Mouse (Mus musculus) heart, adult 9 months (tissue): ENCODE measurements around the gene Cers6.

Experiments
- DNase-seq, 2 experiments: peaks; one replicate each; pipeline ENCODE4 v3.0.0; 2022; ENCODE audit warnings: low spot score in 2 of 2

Gene Cers6

DNA sequence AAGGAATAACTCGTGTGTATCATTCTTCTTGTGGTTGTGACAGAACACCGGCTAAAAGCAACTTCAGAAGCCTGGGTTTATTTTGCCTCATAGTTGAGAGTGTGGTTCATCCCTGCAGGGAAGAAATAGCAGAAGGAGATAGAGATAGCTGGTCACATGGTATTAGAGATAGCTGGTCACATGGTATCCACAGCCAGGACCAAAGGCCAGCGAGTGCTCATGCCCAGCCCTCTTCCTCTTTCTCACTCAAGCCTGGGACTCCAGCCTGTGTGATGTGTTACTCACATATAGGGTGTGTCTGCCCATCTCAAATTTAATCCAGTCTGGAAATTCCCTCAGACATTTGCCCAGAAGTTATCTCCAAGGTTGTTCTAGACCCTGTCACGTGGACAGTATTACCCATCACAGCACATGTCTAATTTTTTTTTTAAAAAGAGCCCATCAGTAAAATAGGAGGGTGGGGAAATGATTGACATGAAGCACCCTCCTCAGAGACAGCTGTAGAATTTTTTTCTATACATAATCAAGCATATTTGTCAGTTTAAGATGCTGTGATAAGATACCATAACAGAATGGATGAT lies 17.9 kb downstream of the Cers6 start:
- DNase-seq, result peak in 1 of 2 experiments; percentile 12

DNA sequence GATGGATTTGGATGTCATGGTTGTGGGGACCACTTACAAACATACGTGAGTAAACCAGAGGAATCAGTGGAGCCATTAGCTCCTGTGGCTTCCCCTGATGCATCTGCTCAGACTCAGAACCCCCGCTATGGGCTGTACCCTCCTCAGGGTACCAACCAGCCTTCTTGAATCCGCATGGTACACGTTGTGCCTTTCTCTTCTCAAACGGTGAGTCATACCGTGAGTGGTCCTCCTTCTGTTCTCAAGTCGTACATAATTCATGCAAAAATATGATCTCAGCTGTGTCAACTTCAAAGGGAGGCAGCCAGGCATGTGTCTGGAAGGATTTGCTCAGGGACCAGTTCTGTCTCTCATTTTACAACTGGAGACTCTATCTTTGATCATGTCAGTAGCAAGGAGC lies 23.3 kb downstream of the Cers6 start:
- no peak for DNase-seq

GRCm38 (mm10) chr2:68885206-68885605 lies 24.0 kb downstream of the Cers6 start:
- DNase-seq, result no peak

GRCm38 (mm10) chr2:68885766-68886496 lies 24.7 kb downstream of the Cers6 start:
- no peak for DNase-seq

DNA sequence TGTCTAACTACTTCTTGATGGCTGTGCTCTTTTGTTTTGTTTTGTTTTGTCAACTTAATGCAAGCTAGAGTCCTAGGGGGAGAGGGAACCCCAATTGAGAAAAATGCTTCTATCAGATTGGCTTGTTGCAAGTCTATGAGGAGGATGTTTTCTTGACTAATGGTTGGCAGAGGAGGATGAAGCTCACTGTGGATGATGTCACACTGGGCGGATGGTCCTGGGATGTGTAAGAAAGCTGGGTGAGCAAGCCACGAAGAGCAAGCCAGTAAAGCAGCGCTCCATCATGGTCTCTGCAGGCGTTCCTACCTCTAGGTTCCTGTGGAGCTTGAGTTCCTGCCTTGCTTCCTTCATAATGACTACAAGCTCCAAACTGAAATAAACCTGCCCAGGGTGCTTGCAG lies 25.4 kb downstream of the Cers6 start:
- DNase-seq, result no peak

DNA sequence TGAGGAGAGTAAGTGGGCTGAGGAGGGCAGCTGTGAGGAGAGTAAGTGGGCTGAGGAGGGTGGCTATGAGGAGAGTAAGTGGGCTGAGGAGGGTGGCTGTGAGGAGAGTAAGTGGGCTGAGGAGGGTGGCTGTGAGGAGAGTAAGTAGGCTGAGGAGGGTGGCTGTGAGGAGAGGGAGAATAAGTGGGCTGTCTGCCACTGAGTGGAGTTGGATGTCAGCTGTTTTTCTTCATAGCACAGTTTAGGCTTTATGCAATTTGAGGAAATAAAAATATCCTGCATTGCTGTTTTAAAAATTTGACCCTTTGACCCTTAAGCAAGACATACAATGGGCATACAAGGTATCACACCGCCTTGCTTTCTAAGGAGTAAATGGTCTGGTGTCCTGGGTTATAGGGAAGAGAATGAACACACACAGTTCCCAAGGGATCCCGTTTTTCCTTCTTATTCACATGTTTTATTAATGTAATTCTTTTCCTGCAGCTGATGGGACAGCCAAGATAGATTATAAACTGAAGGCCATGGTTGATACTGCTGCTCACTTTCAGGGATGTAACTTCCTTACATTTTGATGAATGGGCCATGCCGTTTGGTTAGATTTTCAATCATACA lies 27.0 kb downstream of the Cers6 start:
- DNase-seq, result no peak

DNA sequence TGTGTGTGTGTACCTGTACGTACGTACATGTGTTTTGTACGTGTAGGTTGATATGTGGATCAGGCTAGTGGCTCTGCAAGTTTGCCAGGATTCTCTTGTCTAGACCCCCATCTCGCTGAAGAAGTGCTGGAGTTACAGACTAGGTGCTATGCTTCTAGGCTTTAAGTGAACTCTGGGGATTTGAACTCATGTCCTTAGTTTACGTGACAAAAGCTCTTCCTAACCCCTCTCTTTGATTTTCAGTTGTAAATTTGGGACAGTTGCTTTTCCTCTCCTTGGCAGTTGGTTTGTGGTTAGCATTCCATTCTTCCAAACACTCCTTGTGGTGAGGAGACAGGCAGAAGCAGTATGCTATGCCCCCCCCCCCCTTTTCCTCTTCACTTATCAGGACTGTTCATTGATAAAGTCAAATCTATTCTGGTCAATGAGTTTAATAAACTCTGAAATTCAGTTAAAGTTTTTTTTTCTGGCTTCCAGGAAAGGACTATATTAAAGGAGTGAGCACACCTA lies 28.5 kb downstream of the Cers6 start:
- DNase-seq, result no peak

- DNase-seq, result no peak
These were observed 31.2 kb downstream of the Cers6 start for GRCm38 (mm10) chr2:68892476-68892875.

GRCm38 (mm10) chr2:68895044-68895764 lies 34.0 kb downstream of the Cers6 start:
- no peak for DNase-seq

DNA sequence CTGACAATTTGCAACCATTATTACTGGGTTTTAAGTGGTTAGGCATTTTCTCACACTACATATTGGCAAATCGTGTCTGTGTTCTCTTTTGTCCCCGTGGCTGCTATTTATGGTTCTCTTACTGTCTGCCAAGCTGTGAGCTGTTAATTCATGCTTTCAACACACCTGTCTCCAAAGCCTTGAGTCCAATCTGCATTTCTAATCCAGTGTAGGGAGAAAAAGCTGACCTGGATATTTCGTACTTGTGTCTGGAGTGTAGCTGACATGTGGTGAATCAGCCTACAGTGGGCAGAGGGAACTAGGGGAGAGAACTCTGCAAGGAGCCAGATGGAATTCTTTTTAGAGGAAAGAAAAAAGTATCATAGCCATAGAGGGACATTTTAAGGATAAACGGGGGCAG lies 35.0 kb downstream of the Cers6 start:
- DNase-seq, result peak; percentile 18 to 33

- no peak for DNase-seq
These were observed 38.7 kb downstream of the Cers6 start for GRCm38 (mm10) chr2:68899770-68900521.

- DNase-seq, result no peak
These were observed 39.6 kb downstream of the Cers6 start for GRCm38 (mm10) chr2:68900640-68901378.

GRCm38 (mm10) chr2:68901708-68902107 lies 40.5 kb downstream of the Cers6 start:
- no peak for DNase-seq

DNA sequence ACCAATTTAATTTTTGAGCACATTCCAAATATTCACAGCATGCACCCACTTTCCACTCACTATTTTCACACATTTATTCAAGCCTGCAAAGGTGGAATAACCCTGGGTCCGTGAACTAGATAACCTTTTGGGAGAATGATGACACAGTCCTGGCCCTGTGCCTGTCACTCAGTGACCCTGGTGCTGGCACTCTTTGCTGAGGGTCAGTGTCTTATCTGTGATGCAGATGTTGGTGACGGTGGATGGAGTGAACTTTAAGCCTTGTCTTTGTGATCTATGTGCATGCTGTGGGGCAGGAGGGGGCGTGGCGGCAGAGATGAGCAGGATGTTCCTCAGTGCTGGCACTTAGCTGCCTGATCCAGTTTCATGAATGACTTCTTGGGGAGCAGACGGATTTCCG lies 41.3 kb downstream of the Cers6 start:
- no peak for DNase-seq

- DNase-seq, result no peak
These were observed 45.7 kb downstream of the Cers6 start for GRCm38 (mm10) chr2:68906921-68907320.

DNA sequence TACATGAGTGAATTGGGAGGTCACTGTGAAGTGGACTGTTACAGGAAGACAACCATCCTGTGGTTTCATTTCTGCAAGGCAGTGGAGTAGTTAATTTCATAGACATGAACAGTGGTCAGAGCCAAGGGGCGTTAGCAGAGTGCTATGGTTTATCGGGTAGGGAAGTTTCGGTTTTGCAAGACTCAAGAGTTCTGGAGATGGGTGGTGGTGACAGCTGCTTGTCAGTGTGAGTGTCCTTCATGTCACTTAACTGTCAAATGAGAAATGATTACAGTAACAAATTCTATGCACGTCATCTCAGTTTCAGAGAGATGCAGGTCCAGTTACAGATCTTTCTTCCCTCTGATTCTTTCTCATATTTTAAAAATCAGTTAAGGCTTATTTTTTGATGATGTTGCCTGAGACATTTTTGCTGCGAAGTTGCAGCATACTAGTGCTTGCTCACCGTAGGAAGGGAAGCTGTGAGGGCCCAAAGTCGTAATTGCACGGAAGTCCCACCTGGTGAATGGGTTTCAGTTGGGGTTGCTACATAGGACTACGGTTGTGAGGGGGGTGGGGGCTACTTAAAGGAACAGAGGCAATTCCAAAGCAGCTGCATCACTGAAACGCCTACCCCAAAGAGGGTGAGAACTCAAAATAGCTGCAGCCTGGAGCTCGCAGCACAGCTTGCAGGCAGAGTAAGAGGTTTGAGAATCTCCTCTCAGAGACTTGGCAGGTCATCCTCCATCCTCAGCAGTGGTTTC lies 46.7 kb downstream of the Cers6 start:
- DNase-seq, result no peak

DNA sequence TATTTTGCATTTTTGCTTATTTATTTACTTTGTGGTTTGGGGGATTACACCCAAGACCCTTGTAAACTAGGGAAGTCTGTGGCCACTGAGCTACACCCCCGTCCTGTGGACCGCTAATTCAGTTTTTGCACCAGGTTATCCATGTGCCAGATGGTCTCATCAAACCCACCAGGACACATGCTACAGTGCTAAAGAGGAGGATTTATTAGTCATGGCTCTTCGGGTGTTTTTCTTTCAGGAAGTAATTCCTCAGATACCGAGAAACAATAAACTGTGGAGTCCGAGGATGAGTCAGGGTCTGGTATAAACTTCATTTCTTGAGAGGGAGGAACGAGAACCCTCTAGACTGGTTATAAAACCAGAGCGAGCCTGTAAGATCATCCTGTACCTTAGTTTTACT lies 49.5 kb downstream of the Cers6 start:
- DNase-seq, result no peak

DNA sequence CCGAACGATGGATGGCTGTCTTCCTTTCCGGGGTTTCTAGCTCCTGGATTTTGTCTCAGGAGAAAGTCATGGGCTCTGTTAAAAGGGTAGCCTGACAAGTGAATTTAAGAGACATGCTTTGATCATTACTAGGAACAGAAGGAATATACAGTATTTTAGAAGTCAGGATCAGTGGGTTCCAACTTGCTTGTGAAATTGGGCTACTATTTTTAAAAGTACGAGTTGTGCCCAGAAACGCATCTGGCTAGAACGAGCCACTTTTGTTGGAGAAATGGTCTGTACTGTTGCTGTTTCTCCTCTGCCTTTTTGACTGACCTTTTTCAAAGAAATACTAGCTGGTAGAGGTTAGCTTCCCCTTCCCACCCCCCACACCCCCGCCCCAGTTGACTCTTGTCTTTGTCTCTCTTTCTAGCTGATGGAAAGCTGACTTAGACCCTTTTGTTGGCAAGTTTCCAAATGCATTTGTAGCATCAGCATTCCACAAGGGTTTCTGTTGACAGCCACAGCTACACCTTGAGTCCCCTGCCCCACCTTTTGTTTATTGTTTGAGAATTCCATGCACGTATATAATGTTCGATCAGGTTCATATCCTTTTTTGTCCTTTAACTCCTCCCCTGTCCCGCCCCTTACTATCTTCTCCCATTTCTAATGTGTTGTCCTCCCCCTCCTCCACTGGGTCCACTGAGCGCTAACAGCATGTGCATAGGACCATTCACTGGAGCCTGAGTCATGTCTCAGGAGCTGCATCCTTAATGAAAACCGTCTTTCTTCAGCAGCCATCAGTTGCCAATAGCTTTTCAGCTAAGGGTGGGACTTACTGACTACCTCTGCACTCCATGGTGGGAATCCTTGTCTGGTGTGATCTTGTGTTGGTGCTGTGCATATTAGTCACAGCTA lies 50.6 kb downstream of the Cers6 start:
- DNase-seq, result no peak

GRCm38 (mm10) chr2:68915742-68916141 lies 54.5 kb downstream of the Cers6 start:
- no peak for DNase-seq
